Mouse (Mus musculus) small intestine, adult 2 months (tissue): ENCODE measurements at regions not wholly inside any gene's neighbourhood (a gene's known extent, or its start where the extent isn't known, plus 50 kb on each side); places are given as distances from the start of the nearest gene placed in this dataset.

Source experiments
- CTCF ChIP-seq: fragments of 200-500 bp; IDR thresholded peaks from 2 replicates; pipeline ENCODE4 v1.5.1; 2012; ENCODE audit warnings: low read depth, mild to moderate bottlenecking, control low read depth, inconsistent platforms, low read length, moderate library complexity, mixed read lengths; ENCODE audit not compliant: insufficient replicate concordance, insufficient read length; ENCODE audit errors: extremely low read depth
- POLR2A ChIP-seq: fragments of 200-500 bp; IDR thresholded peaks from 2 replicates; pipeline ENCODE4 v1.6.1; 2012; ENCODE audit warnings: low read depth, mild to moderate bottlenecking, control low read depth, inconsistent platforms, low read length, moderate library complexity

DNA sequence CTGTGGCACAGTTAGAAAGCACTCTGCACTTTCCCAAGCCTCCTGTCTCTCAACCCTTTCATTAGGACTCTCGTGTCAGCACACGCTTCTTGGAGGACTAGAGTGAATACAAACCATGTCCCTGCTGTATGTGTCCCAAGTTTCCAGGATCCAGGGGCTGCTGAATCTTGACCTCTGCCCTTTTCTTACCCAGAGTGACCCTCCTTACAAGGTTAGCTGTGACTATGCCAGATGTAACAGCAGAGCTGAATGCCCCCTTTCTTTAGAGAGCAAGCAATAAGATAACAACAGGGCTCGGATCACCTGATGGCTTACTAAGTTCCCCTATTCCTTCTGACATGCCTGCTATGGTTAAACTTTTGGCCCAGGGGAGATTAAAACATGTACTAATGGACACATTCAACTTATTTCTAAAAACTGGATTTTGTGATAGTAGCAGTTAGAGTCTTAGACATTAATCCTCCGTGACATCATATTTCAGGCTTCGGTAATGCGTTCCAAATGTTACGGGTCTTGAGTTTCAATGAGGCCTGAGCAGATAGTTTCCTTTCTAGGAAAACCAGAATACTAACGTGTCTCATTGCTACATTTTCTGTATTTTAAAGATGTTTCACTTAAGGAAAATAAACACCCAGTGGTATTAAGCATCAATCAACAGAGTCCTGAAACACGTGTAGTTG, 607.0 kb downstream of the Dhx35 start:
- TF ChIP-seq CTCF (no peak), POLR2A (no peak)
